Mouse (Mus musculus): ENCODE data around the gene Slc35c1.
"Not testable (repeated sequence)": the region's sequence is repeated elsewhere in the genome, so short reads cannot be mapped to it uniquely, and the experiment has no call there.

Slc35c1 gene

DNA sequence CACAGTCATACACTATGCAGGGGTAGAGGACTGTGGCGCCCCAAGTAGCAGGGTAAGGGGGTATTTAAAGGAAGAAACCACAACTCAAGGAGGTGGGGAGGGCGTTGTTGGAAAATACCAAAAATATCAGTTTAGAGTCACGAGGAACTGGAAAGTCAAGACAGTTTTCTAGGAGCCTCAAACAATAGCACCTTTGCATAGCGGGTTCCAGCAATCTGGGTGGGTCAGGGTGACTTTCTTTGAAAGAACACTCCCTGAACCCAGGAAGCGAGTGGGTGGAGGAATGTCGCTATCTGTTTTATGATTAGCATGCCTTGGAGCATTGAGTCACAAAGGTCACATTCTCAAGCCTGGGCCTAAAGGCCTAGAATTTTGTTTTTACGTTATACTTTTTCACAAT, 16.2 kb upstream of the Slc35c1 start:
- DNase-seq (ENCODE audit: low read depth in 2 of 2, low spot score in 2 of 2): not testable (repeated sequence)

DNA sequence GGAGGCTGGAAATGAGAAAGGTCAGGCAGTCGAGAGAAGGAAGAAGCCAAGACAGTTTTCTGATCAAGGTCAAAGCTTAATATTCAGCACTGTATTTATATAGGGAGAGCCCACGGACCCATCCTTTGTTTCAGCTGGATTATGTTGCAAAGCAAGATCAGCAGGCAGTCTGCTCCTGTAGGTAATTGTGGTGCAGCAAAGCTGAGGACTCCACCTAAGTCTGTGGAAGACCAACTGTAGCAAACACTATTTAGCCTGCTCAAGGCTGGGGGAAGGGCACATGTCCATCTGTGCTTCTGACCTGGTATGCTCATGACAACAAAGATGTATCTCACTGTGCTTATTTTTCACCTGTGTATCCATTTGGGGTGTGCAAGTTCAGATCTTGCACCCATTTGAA, 15.4 kb upstream of the Slc35c1 start:
- no peak for DNase-seq (ENCODE audit: low read depth in 2 of 2, low spot score in 2 of 2)

DNA sequence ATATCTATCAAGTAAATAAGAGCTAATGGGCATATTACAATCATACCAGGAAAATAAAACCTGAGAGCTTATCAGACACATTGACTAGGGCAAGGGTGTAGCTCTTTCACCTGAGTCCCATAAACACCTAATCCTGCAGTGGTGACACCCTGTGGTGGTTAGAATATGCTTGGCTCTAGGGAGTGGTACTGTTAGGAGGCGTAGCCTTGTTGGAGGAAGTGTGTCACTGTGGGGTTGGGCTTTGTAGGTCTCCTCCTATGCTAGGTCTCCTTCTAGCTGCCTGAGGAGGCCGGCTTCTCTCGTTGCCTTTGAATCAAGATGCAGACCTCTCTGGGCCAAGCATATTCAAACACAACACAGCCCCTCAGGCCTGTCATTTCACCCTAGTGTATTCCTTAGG, 14.6 kb upstream of the Slc35c1 start:
- DNase-seq (ENCODE audit: low read depth in 2 of 2, low spot score in 2 of 2): no peak

DNA sequence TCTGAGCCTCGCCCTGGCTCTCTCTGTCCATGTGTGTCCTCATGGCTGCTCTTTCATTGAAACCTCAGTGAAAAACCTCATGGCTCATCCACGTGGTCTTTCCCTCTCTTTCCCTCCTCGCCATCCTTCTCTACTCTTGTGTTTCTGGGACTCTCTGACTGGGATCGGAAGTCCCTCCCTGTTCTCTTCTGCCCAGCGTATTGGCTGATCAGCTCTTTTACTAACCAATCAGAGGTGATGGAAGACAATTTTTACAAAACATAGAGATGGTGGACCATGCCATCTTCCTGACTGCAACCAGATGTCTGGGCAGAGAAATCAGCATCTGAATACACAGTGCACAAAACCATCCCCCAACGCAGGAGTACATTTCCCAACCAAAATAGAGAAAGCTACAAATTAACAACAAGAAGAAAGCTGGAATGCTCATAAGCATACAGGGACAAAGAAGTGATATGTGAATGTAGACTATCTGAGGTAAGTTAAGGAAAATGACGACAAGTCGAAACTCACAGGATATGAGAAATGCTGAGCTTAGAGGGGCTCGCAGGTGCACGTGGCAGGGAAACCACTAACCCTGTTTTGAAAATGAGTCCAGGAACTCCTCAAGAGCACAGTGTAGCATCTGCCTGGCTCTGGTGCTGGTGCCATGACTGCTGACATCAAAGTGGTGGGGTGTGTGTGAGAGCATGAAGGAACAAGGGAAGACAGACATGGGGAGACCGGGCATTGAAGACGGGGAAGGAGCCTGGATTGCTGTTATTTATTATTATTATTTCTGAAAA, 11.7 kb upstream of the Slc35c1 start:
- no peak for DNase-seq (ENCODE audit: low read depth in 2 of 2, low spot score in 2 of 2)

DNA sequence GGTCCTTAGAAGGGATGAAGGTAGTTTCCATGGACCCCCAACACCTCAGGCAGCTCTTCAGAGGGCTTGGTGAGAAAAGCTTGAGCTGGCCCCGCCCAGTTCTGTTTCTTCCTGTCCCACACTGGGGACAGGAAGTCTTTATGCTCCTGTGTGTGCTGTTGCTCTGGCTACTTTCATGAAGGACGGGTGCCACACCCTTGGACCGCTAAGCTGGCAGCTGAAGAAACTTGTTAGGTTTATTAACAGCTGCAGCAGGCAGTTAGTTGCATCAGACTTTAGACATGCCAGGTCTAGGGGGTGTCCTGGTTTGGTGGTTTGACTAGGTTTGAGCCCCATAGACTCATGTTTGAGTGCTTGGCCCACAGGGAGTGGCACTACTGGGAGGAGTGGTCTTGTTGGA, 4.4 kb upstream of the Slc35c1 start:
- DNase-seq (ENCODE audit: low read depth in 2 of 2, low spot score in 2 of 2): no peak

DNA sequence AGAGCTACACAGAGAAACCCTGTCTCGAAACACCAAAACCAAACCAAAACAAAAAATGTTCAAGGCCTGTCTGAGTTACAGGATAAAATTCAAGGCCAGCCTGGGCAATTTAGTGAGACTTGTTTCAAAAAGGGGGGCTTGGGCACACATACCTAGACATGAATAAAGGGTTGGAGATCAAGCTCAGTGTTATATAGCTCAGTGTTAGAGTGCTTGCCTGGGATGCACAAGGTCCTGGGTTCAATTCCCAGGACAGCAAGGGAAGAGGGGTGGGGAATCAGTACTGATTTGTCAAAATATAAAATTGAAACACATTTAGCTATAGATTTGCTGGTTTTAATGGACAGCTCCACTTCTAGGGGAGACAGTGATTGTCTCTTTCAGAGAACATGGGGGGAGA, 877 bp upstream of the Slc35c1 start:
- DNase-seq (ENCODE audit: low read depth in 2 of 2, low spot score in 2 of 2): no peak

DNA sequence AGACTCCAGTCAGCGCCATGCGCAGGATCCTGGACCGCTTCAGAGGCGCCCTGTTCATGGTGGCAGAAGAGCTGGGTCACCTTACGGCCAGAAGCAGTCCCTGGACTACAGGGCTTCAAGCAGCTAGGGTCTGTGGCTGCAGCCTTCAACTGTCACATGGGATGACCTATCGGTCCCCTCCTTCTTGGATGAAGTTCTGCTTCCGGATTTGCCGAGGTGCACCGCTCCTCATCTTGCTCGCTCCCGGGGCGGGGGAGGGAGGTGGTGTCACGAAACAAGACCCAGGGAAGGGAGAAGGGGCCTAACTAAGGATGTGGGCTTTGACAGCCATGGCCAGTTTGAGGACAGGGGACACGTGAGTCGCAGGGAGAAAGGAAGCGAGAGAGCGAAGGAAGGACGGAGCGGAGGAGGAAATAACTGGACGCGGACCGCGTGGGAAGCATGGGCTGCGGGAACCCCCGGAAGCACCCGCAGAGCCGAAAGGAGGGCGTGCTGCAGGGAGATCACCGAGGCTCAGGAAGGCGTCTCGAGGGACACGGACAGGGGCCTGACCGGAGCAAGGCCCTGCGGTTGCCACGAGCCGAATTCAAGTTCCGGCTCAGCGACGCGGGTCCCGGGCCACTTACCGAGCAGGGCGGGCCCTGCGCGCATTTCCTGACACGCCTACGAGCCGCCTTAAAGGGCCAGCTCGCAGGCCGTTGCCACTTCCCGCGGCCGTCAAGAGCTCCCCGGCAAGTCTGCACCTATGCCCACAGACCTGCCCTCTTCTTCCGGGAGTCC, 1.0 kb downstream of the Slc35c1 start:
- DNase-seq (ENCODE audit: low read depth in 2 of 2, low spot score in 2 of 2): peak; percentile 47 to 67

DNA sequence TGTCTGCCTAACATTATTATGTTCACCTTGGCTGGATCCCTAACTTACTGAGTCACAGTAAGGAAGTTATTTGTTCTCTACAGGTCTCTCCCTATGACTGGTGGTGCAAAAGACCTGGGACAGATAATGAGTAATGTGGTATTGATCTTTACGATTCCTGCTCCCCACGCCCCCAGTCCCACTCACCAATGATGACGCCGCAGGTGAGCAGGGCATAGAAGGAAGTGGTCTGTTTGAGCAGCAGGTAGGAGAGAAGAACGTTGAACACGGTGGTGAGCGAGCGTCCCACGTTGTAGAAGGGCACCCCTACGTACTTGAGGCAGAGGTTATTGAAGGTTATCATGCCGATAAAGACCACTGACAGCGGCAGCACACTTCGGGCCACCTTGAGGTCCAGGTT, 1.9 kb downstream of the Slc35c1 start:
- no peak for DNase-seq (ENCODE audit: low read depth in 2 of 2, low spot score in 2 of 2)

DNA sequence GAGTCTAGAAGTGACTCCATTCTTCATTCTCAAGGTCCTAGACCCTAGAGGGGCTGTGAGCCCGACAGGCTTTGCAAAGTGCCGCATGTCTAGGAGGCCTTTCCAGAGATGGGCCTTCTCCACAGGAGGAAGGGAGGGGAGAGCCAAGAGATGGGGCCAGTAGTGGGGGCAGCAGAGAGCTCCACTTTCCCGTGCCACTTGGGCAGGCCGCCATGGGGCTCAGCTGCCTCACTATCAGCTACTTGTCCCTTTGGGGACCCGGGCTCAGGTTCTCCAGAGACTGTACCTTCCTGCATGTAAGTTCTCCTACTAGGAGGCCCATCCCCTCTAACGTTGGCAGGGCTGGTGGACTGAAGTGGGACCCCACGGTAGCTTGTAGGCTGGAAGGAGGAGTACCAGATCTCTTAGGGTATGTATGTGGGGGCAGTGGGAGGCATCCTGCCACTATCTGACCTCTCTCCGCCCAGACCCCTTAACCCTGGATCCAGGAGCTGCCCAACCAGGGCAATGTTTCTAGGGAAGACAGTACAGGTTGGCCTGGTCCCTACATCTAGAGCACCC, 3.3 kb downstream of the Slc35c1 start:
- no peak for DNase-seq (ENCODE audit: low read depth in 2 of 2, low spot score in 2 of 2)

DNA sequence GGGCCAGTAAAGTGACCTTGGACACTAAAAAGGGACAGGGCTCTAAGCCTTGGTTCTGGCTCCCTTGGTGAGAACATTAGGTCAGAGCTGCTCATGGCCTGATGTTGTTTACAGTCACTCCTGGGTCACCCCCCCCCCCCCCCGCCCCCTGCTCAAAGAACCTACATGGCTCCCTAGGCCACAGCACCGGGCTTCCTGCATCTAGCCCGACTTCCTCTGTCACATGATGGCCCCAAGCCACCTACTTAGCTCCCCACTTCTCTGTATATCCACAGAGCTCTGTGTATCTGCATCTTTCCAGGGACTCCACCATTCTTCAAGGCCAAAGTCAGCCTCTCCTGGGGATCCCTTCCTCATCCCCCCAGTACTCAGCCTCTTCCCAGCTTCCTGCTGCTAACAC, 4.6 kb downstream of the Slc35c1 start:
- no peak for DNase-seq (ENCODE audit: low read depth in 2 of 2, low spot score in 2 of 2)

DNA sequence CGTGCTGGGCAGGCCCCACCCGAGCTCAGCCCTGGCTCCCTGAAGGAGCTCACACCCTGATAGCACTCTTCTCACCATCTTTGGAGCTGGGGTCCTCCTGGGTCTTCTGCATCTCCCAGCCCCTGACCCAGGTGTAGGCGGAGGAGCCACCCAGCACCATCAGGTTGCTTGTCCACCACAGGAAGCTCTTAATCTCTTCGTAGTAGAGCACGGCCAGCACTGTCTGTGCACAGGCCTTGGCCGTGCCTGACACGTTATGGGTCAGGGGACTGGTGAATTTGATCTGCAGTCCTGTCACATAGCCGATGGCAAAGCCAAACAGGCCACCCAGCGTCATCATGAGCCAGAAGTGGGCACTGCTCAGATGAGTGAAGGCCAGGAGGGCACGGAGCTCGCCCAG, 6.2 kb downstream of the Slc35c1 start:
- DNase-seq (ENCODE audit: low read depth in 2 of 2, low spot score in 2 of 2): no peak

DNA sequence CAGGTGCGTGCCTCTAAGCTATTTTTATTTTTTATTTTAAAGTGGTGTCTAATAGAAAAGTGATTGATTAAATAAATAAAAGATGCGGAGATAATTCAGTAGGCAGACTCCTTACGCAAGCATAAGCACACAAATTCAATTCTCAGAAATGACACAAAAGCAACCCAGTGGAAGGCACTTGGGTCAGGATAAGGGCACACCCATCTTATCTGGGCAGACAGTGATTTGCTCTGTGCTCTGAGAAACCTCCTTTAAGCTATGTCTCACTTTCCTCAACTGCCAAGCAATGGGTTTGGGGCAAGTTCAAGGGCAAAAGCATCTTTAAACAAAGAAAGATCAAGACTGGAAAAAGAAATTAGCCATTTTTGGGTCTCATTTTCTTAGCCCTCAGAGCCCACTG, 9.2 kb downstream of the Slc35c1 start:
- DNase-seq (ENCODE audit: low read depth in 2 of 2, low spot score in 2 of 2): no peak

DNA sequence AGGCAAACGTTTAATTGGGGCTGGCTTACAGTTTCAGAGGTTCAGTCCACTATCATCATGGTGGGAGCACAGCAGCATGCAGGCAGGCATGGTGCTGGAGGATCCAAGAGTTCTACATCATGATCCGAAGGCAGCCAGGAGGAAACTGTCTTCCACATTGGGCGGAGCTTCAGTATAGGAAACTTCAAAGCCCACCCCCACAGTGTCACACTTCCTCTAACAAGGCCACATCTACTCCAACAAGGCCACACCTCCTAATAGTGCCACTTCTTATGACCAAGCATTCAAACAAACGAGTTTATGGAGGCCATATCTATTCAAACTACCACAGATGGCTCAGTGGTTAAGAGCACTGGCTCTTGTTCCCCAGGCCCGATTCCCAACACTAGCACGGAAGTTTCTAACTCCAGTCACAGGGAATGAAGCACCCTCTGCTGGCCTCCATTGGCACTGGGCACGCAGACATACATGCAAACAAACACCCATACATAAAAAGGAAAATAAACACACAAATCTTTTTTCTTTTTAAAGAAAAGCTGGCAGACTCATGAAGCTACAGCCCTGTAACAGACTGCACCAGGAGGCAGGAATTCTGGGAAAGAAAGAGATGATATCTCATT, 13.1 kb downstream of the Slc35c1 start:
- DNase-seq (ENCODE audit: low read depth in 2 of 2, low spot score in 2 of 2): no peak

DNA sequence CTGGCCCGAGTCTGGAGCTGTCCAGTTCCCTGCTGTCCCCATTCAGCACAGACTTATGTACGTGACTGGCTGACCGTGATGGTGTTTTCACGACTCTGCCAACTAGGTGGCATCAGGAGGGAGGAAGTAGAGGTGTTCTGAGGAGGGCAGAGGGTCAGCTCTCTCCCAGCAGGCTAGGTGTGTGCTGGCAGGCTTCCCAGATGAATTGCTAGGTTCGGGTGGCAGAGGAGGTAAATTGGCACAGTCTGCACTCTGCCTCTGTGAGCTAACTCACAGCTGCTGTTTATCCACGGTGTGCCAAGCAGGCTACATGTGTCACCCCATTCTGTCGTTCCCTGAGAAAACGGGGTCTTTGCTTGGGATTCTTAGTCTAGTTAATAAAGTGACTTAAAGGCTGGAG, 13.7 kb downstream of the Slc35c1 start:
- no peak for DNase-seq (ENCODE audit: low read depth in 2 of 2, low spot score in 2 of 2)

DNA sequence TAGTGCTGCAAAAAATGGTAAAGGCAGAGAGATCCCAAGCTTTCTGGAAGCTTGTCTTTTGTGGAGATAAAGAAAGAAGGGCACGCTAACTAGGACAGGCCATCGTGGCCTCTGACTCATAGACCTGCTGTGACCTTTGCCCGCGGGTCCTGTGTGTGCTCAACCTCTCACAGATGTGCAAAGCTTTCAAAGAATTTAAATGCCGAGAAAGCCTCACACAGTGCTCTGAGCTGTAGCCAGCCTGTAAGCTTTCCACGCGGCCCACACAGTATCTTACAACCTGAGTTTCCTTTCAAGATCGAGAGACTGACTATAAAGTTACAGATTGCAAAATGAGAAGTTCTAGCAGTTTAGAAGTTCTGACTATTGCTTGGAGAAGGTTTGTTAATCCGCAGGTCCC, 14.4 kb downstream of the Slc35c1 start:
- no peak for DNase-seq (ENCODE audit: low read depth in 2 of 2, low spot score in 2 of 2)

DNA sequence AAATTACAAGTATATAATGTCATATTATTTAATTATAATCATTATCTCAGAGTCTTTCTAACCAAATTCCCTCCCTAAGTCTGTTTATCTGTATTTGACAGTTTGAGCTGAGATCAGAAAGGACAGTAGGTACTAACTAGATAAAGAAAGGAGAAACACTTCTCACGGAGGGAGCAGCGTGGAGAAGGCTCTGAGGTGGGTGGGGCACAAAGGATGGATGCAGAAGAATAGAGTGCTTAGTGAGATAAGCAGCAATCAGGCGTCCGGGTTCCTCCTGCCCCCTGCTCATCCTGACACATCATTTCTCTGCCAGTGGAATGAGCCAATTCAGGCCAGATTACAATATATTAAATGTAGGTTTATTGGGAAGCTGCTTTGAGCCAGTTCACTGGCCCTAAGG, 16.0 kb downstream of the Slc35c1 start:
- DNase-seq (ENCODE audit: low read depth in 2 of 2, low spot score in 2 of 2): no peak

DNA sequence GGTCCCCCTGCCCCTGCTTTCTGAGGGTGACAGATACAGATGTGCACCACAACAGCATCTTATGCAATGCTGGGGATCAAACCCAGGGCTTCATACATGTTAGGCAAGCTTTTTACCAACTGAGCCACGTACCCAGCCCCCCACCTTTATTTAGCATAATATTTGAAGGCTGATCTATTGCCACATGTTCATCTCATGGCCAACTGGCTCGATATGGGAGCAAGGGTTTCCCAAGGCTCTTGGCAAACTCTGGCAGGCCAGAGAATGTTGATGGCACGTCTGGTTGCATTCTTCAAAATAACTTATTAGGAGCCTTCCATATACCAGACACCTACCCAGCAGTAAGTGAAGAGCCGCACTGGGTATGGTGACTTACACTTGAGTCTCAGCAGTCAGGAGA, 17.0 kb downstream of the Slc35c1 start:
- DNase-seq (ENCODE audit: low read depth in 2 of 2, low spot score in 2 of 2): no peak

DNA sequence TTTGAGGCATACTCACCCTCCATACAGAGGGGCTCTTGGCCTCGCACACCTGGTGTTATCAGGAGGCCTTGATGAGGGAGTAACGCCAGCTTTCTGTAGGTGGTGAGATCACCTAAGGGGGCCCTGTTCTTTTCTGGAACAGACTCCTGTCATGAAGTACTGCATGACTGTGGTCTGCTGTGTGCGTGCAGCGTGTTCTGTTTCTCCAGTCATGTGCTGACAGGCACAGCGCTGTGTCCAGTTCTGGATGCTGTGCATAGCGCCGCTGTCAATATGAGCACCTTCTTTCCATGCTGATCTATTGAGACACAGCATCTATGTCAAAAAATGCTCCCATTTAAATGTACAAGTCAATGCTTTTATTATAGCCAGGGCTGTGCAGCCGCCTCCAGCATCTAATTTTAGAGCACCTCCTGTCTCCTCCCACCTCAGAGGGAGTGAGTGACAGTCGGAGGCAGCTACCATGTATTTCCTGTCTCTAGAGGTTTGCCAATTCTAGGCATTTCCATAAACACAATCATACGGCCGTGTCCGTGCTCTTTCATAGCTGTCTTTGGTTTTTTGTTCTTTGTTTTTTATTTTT, 17.8 kb downstream of the Slc35c1 start:
- no peak for DNase-seq (ENCODE audit: low read depth in 2 of 2, low spot score in 2 of 2)

DNA sequence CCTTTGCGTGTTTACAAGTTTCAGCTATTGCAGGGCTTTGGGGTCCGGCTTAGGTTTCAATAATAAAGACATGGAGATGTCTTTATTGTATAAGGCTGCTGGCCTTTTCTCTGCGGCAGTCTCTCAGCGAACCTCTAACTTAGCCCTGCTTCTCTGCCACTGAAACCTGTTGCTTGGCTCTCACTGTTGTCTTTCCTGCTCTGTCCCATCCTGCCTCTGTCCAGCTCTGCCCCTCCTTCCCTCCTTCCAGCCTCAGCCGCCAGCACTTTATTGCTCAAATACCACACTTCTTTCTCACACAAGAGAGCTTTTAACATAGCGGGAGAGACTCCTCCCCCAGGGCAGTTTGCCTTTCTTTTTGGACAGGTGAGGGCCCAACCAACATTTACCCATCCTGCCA, 19.9 kb downstream of the Slc35c1 start:
- no peak for DNase-seq (ENCODE audit: low read depth in 2 of 2, low spot score in 2 of 2)

DNA sequence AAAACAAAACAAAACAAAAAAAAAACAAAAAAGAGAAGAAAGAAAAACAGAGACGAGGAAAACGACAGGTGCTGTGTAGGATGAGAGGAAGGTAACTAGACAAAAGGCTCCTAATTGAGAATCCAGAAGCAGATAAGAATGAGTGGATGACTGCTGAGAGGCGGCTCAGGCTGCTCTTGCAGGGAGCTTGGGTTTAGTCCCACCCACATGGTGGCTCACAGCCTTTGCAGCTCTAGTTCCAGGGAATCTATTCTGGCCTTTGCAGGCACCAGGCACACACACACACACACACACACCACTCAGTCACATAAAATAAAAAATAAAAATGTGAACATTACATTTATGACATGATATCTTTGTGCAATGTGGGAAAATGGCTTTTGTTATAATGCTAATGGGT, 21.8 kb downstream of the Slc35c1 start:
- no peak for DNase-seq (ENCODE audit: low read depth in 2 of 2, low spot score in 2 of 2)

DNA sequence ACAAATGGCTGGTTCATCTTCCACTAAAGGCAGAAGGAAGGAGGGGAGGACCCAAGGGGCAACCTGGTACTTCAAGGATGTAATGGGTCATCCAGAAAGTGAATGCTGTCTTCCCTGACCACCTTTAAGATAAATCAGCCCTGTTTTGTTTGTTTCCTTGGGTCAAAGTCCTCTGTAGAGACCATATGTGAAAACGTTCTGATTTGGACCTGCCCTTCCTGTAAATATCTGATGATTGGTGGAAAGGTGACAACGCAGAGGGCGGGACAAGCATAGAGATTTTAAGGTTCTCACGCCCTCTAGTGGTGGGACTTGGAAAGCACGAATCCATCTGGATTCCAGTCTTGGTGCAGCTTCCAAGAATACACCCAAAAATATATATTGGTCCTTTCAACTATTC, 22.5 kb downstream of the Slc35c1 start:
- DNase-seq (ENCODE audit: low read depth in 2 of 2, low spot score in 2 of 2): peak; percentile 71

DNA sequence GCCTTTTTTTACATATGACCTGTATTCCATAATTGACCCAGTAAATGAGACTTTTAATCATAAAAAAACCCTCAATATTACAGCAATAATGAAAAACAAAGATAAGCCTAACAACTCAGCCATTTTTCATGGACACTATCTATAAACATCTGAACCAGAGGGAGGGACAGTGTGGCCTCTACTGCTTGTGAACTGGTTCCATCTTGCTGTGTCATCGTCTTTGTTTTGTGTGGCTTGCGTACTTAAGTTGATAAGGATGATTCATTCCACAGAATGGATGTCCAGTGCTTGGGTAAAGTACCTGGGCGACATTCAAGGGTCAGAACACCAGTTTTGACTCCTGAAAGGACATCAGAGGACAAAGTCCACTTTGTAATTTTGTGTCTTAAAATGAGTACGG, 23.0 kb downstream of the Slc35c1 start:
- no peak for DNase-seq (ENCODE audit: low read depth in 2 of 2, low spot score in 2 of 2)
